Mouse (Mus musculus): Measurements from ENCODE around the gene Plekhg6.

Plekhg6 gene

DNA sequence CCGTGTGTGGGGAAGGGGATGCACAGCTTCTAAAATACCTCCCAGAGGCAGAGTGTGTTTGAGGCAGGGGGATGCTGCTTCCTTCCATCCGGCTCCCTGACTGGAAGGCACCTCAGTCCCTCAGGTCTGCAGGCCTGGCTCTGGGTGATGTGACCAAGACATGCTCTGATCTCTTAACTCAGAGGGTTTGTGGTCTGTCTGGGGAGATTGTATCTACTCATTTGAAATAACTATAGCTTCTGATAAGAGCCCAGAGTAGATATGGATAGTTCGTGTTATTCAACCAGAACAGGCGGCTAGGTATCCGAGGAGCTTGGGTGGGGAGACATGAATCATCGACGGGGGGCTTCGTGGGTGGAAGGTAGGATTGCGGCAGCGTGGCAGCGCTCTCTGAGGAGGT lies 27.4 kb downstream of the Plekhg6 start:
- no peak for DNase-seq (ENCODE audit: low read depth, low spot score)

DNA sequence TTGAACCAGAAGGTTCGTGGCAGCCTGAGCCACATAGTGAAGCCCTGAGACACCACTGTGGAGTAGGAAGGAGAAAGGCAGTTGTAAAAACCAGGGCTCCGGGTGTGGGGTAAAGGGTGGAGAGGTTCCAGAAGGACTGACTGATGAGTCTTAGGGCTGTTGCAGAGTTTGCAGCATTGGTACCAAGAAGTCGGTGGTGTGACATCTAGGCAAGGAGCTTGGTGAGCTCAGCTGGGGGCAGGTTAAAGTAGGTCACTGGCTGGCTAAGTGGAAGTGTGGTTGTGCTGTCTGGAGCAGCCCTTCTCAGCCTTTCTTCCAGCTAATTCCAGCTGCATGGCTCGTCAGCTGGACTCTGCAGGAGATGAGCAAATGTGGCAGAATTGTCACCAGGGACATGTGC lies 27.8 kb downstream of the Plekhg6 start:
- no peak for DNase-seq (ENCODE audit: low read depth, low spot score)

DNA sequence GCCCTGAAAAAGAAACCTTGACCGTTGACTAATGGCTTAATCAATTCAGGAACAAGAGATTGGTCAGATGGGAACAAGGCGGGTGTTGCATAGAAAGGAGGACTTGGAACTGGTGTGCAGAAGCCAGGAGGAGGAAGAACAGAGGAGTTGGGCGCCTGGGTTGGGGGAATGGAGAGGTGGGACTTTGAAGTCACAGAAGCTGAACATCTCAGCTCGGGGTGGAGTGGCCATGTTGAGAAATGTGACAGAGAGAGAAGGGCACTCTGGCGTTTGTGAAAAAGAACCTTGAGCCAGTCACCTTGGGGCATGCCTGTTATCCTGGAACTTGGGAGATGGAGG lies 28.6 kb downstream of the Plekhg6 start:
- DNase-seq (ENCODE audit: low read depth, low spot score), result no peak

DNA sequence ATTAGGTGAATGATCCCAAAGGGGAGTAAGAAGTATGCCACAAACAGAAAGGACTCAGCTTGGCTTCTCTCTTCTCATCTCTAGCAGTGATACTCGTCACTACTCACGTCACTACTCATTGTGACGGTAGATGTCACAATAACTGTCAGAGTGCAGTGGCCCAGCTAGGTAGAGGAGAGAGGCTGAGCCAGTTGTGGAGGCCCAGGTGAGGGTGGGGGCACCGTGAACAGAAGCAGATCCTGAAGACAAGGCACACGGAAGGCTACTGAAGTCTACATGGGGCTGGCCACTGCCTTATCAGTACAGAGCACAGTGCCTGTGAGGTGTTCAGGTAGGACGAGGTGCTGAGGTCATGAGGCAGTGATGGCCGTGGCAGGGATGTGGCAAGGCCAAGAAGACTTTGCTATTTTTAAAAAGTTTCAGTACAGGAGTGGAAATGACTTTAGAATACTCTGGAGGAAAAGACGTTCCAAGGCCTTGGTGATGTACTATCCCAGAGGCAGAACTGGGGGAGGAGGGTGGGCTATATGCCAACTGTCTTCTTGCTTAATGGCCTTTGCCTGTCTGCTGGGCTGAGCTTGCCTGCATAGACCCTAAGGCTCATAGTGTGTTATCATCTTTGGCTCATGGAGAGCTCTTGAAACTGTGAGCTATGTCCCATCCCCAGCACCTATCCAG lies 29.1 kb downstream of the Plekhg6 start:
- DNase-seq (ENCODE audit: low read depth, low spot score), result no peak

DNA sequence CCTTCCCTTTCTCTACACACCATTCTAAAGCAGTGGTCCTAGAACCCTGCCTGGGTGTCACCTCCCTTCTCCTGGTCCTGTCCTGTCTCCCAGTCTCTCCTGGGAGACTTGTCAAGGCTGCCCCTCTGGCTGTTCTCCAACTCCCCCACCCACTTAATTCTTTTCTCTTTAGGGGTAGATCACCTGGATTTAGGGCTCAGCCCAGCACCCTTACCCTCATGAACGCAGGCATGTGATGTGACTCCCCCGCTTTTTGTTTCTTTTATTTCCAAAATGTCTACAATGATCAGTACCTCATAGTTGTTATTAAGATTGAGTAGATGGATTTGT lies 29.6 kb downstream of the Plekhg6 start:
- DNase-seq (ENCODE audit: low read depth, low spot score), result no peak

DNA sequence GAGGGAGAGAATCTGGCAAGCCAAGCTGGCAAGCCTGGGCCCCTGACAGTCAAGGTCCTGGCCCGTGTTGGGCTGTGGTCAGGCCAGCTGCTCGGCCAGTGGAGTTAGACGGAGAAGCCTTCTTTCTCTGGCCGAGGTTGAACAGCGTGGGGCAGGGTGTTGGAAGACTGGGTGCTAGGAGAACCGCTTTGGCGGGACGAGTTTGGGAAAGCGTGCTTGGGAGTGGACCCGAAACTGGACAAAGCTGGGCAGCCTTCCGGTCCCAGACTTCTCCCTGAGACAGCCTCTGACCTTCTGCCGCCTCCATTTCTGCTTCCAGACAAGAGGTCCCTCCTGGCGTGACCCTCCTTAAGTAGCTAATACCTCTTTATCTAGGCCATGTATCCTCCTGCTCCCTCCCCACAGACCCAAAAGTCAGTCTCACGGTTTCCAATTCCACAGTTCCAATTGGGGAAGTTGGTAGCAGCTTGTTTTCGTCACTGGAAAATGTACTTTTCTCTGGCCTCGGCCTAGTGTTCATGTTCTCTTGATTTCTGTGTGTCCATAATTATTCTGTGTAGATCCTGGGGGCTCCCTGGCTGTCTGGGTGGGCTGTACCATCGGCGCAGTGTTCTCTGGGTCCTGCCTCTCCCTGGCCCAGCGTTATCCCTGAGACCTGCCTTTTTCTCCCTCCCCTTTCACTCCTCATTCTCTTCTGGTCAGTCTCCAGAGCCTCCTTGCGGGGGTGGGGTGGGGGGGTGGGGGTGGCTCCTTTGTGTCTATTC lies 30.2 kb downstream of the Plekhg6 start:
- DNase-seq (ENCODE audit: low read depth, low spot score), result no peak

DNA sequence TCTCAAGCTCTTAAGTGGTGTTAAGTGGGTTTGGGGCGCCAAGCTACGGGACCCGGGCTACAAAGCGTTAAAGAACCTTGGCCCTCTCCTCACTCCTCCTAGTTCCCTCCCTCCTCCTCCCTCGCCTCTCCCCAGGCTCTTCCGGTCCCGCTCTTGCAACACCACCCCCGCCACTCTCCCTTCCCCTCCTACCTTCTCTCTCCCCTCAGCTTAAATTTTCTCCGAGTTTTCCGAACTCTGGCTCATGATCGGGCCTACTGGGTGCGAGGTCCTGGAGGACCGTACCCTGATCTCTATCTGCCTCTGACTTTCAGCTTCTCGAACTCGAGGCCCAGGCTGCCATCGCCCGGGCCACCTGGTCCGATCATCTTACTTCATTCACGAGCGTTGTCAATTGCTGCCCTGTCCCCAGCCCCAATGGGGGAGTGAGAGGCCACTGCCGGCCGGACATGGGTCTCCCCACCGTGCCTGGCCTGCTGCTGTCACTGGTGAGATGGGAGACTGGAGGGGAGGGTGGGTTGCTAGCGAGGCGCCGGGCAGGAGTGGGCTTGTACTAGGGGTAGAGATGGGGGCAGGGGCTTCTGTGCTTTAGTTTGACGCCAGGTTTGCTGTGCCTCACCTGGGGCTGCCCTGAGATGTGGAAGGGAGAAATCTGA lies 30.9 kb downstream of the Plekhg6 start:
- no peak for DNase-seq (ENCODE audit: low read depth, low spot score)

DNA sequence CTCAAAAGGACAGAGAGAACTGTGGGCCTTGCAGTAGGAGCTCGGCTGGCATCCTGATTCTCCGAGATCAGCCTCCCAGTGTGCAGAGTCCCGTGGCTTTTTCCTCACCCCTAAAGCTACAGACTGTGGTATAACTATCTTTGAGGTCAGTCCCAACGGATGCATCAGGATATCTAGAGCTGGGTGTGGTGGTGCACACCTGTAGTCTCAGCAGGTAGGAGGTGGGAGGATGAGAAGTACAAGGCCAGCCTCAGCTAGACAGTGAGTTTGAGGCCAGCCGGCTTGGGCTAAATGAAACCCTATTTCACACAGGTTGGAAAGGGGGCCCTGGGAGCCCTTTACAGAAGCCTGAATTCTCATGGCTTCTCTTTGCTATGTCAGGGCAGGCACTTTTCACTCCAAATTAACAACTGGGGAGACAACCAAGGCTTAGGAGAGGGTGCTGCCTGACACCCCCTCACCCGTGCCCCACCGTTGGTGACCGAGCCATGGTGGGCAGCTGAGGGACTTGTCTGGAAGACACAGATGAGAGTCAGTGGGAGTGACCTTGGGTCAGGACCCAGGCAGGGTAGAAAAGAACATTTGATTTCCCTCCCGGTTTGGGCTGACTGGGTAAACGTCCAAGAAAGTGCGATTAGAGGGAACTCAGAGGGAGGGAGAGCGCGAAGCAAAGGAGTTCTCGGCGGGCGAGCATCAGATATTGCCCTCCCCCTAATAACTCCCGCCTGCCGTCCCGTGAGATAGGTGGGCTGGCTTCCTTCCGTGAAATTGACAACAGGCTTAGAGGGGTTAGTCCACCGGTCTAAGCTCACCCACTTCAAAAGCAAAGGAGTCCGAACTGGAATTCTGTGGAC lies 31.6 kb downstream of the Plekhg6 start, which contains the start of gene Tnfrsf1a:
Gene Tnfrsf1a (plus strand): TSS at position 642 of the 854 bp plus-strand sequence.
- no peak for DNase-seq (ENCODE audit: low read depth, low spot score)

DNA sequence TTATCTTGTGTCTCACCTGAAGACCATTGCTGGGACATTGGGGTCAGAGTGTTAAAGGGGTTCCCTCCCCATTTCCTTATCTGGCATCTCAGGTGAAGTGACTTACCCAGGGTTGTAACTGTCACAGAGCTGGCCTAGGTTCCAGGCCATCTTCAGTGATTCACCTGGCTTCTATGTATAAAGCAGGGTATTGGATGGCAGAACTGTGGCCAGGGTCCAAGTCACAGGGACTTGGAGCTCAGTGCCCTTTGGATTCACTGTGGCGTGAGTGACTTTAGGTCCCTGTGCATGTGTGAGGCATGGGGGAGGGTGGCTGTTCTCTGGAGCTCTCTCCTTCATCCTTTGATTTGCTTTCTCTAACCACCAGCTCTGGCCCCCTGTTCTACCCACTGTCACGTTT lies 34.6 kb downstream of the Plekhg6 start:
- DNase-seq (ENCODE audit: low read depth, low spot score), result no peak

DNA sequence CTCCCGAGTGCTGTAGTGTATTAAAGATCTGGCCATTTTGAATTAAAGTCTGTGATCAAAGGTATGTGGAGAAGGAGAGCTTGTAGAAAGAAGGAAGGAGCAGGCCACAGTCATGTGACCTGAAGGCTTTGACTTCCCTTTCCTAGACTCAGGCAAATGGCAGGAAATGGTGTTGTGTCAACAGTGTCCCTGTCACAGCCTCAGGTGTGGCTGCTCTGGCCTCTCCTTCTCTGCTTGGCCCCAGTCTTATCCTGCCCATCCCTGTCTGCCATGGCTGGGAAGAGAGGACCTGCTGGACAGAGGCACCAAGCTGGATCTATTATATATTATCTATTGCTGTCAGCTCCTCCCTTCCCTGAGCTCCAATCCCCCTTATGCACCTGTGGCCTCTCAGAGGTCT lies 35.0 kb downstream of the Plekhg6 start:
- DNase-seq (ENCODE audit: low read depth, low spot score), result no peak

DNA sequence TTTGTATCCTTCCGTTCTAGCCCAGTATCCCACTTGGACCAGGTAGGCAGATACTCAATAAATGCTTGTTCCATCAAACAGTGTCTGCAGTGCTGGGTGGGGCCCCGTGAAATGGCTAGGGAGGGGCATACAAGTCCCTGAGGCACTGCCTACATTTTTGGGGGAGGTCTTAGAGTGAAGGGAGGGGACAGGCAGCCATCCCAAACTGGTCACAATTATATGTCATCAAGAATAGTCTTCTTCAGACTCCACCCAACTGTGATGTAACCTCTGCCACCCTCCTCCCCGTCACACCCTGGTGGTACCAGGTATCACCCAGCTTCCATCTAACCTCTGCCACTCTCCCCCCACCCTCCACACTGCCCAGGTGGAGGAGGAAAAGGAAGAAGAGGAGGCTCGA lies 35.7 kb downstream of the Plekhg6 start:
- DNase-seq (ENCODE audit: low read depth, low spot score), result no peak

DNA sequence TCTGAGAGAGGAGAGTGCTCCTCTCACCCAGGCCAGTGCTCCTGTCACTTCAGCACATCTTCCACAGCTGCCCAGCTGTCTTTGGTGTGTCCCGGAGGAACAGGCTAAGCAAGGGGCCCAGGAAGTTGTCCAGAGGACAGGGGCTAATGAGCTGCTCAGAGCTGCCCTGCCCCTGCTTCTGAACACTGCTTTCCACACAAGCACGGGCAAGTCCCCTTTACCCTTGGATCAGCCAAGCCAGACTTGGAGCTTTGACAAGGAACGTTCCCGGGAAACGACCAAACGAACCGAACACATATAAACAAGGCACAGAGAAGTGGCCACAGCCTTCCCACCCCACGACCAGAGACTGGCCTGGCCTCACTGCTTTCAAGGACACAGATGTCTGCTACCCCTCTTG lies 36.5 kb downstream of the Plekhg6 start:
- DNase-seq (ENCODE audit: low read depth, low spot score), result no peak

DNA sequence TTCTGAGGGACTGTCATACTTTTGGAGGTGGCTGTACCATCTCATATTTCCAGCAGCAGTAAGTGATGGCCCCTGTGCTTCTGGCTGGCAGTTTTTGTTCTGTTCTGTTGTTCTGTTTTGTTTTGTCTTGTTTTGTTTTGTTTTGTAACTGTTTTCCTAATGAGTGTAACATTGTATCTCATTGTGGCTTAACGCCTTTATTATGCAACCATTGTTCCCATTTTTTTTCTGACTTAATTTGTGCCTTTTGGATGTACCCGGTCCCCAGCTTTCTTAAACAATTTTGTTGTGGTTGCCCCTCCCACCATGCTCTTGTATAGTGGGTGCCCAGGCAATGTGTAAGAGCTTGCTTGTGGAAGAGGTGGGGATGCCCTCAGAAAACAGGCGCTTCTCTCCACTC lies 38.4 kb downstream of the Plekhg6 start:
- DNase-seq (ENCODE audit: low read depth, low spot score), result no peak

DNA sequence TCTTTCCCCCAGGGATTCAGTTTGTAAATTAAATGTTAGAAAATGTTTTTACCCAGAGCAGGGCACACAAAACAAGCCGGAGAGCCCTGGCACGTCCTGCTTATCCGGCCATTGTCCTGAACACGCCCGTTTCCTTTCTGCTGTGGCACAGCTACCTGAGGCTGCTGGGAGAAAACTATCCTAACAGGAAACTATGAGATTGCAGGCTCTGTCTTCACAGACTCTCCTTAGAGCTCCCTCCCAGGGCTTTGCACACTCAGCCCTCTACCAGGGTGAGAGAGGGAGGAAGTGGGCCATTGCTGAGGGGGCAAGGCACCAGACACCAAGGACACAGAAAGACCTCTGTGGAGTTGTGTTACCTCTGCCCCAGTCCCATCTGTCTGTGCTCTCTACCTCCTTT lies 40.3 kb downstream of the Plekhg6 start:
- DNase-seq (ENCODE audit: low read depth, low spot score), result no peak

DNA sequence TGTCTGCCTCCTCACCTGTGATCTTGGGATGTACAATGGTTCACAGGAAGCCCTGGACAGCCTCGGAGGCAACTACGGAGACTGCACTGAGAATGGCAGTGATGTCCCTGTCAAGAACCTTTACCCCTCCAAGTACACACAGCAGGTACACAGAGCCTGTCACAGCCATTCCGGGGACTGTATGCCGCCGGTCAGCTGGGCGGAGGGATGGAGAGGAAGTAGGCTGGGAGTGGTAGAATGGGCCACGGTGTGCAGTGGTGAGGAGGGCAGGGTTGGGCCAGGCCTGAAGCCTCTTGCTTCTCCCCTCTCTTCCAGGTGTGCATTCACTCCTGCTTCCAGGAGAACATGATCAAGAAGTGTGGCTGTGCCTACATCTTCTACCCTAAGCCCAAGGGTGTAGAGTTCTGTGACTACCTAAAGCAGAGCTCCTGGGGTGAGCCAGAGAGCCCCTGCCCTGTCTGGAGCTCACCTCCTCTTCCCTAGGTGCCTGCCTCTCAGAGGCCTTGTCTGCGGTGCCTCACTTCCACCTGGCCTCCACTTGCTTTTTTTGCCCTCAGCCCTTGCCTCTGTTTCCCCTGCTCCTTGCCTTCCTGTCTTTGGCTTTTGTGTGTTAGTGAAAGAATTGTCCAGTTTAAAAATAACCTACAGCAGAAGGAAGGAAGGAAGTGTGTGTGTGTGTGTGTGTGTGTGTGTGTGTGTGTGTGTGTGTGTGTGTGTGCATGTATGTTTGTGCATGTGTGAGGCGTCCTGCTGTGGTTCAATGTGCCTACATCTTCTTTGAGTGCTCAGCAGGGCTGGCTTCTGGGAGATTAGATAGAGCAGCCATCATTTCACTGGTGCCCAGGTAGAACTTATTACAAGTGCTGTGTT lies 41.6 kb downstream of the Plekhg6 start:
- no peak for DNase-seq (ENCODE audit: low read depth, low spot score)

DNA sequence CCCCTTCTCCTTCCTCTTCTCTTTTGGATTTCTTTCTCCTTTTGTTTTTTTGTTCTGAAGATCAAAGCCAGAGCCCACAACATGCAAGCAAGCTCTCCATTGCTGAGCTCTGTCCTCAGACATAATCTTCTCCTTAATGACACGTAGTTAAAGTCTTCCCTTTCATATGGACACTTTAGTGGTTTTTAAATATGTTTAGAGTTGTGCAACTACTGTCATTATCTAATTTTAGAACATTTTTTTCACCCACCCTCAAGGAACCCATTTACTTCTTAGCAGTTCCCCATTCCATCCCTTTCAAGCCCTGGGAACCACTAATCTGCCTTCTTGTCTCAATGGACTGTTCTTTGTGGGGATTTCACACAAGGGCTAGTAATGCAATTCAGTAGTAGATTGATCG lies 46.2 kb downstream of the Plekhg6 start:
- DNase-seq (ENCODE audit: low read depth, low spot score), result no peak

DNA sequence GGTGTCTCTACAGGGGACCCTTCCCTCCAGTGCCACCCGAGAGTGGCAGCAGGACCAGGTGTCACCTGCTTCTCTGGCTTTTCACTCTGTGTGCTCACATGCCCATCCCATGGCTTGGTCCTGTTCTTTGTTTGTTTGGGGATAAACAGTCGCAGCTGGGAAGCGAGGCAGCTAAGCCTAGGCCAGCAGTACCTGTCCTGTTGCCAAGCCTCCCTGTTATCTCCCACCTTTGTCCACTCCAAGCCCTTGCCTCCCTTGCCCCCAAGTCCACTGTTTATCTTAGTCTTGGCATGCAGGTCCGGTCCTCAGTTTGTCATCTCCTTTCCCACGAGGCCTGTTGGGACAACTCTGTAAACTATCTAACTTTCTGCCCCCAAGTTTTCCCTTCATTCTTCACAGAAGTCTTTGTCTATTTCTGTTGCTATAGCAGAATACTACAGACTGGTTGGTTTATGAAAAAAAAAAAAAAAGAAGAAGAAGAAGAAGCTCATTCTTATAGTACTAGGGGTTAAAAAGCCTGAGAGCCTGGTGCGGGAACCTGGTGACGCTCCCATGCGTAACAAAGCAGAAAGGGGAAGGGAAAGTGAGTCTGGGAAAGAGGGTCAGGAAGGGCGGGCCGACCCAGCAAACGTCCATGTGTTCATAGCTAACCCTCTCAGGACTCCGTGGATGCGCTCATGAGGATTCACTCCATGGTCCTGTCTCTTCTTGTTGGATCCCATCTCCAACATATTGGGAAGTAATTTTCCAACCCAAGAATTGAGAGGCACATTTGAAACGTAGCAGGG lies 47.3 kb downstream of the Plekhg6 start:
- no peak for DNase-seq (ENCODE audit: low read depth, low spot score)

DNA sequence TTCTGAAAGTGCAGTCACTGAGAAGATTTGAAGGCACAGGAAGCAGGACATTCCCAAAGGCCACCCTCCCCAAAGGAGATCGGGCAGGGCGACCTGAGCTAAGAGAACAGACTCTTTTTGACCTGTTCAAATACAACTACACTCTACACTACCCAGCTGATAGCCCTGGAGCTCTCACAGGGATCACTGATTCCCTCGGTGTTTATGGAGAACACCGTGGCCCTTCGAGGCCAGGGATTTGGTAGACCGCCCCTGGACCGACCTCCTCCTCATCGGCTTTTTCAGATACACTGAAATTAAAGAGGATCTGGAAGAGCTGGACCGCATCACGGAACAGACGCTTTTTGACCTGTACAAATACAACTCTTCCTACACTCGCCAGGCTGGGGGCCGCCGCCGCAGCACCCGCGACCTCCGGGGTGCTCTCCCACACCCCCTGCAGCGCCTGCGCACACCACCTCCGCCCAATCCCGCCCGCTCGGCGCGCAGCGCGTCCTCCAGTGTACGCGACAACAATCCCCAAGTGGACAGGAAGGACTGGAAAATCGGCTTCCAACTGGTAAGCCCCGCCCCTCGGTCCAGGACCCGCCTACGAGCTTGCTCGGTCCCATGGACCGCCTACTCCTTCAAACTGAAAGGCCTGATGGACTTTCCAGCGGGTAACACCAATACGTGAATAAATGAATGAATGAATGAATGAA lies 49.8 kb downstream of the Plekhg6 start:
- DNase-seq (ENCODE audit: low read depth, low spot score), result no peak

DNA sequence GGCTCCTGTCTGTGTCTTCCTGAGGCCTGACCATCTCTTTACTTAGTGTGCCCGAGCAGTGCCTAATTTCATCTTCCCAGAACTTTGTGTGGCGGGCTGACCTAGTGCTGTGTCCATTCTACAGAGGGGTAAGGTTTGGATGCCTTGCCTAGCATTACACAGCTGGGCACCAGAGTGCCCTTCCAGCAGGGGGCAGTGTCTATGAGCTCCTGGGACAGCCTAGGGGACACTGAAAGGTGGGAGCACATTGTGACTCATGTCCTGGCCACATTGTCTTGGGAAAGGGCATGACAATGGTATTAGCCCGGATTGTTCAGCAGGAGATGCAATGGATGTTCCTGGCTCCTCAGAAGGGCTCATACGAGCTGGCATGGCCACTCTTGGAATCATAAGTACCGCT lies 52.4 kb downstream of the Plekhg6 start:
- DNase-seq (ENCODE audit: low read depth, low spot score), result no peak

DNA sequence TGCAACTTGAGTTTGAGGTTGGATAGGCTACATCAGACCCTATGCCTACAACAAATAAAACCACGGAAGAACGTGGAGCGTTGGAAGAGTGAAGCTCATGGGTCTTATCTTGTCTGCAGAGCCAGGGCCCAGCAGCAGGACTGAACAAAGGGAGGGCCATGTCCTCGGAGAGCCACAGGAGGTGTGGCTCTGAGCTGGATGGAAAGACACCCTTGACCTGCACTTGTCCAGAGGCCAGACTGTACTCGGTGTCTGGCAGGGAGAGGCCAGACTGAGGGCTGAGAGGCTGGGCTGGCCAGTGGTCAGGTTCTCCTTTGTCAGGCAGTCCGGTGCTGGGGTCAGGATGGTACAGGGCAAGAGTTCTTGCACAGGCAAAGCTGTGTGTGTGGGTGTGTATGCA lies 55.3 kb downstream of the Plekhg6 start:
- no peak for DNase-seq (ENCODE audit: low read depth, low spot score)
